Comparison of ENCODE assay signal across 23 mouse cellular contexts in genomic region chr11:55397036-55397435, GRCm38 (mm10). TPM values are rescaled to one million over a fixed set of nuclear protein-coding genes. Genes with fewer than 3 reads are reported as not detected.
DNase-seq lines count a peak whose midpoint lies in the region; ATAC-seq and TF ChIP-seq lines count a peak whose summit lies in the region.
"Had no signal": no experiment of that assay in that cellular context is flagged by ENCODE, and none has a peak within 500 bp of the region (broad histone marks: within the 10 kb centered on the region; RNA-seq: fewer than 3 reads in every experiment).

No protein-coding gene starts in this region.

- H3K4me1 ChIP-seq in heart, embryonic 13.5 days, result peaks cover 23% of the 10 kb centered on the region
- no peaks in the 10 kb centered on the region for H3K4me1 ChIP-seq in kidney, adult 2 months (ENCODE audit: control insufficient read depth, insufficient read depth, low read length)
- 0 out of 2 replicates have a peak, but pooled peaks cover 3% of the 10 kb centered on the region for H3K4me1 ChIP-seq in kidney, embryonic 15.5 days
- H3K4me1 ChIP-seq in lung, embryonic 15.5 days, result 0 out of 2 replicates have a peak, but pooled peaks cover 8% of the 10 kb centered on the region
- H3K4me1 ChIP-seq in lung, adult 2 months (ENCODE audit: control insufficient read depth, insufficient read depth, low read length), result no peaks in the 10 kb centered on the region
- H3K4me1 ChIP-seq in stomach, embryonic 15.5 days, result no peaks in the 10 kb centered on the region
- H3K4me1 ChIP-seq: forebrain, embryonic 15.5 days; midbrain, embryonic 15.5 days; neural tube, embryonic 12.5 days had no signal

- H3K36me3 ChIP-seq in heart, embryonic 13.5 days, result peaks cover 77% of the 10 kb centered on the region
- H3K36me3 ChIP-seq in kidney, adult 2 months (ENCODE audit: control insufficient read depth, insufficient read depth, low read length), result no peaks in the 10 kb centered on the region; the same call in 1 of the 2 replicates
- peaks cover 73% of the 10 kb centered on the region for H3K36me3 ChIP-seq in kidney, embryonic 15.5 days
- peaks cover 70% of the 10 kb centered on the region for H3K36me3 ChIP-seq in lung, embryonic 15.5 days
- peaks cover 41% of the 10 kb centered on the region for H3K36me3 ChIP-seq in stomach, embryonic 15.5 days
- H3K36me3 ChIP-seq: forebrain, embryonic 15.5 days; midbrain, embryonic 15.5 days had no signal

- no peaks in the 10 kb centered on the region for H3K27me3 ChIP-seq in heart, embryonic 13.5 days (replicated peaks)
- no peaks in the 10 kb centered on the region for H3K27me3 ChIP-seq in kidney, adult 2 months (replicated peaks; ENCODE audit: control insufficient read depth, insufficient read depth, low read length)
- no peaks in the 10 kb centered on the region for H3K27me3 ChIP-seq in kidney, embryonic 15.5 days
- H3K27me3 ChIP-seq in lung, embryonic 15.5 days, result no peaks in the 10 kb centered on the region
- no peaks in the 10 kb centered on the region for H3K27me3 ChIP-seq in stomach, embryonic 15.5 days (replicated peaks)
- H3K27me3 ChIP-seq: embryonic facial prominence, embryonic 15.5 days; forebrain, embryonic 15.5 days; midbrain, embryonic 15.5 days; neural tube, embryonic 12.5 days had no signal

- no peak for DNase-seq in heart, postnatal 25 days (ENCODE audit: low spot score)
- DNase-seq in kidney, adult 2 months, result no peak
- no peak for DNase-seq in lung, adult 2 months
- no peak for DNase-seq in spleen, postnatal 36 days (ENCODE audit: low spot score in 2 of 2)
- DNase-seq: kidney, adult 11 months; layer of hippocampus, adult 9-11 months; liver; liver, postnatal 0 days; right cerebral cortex, postnatal 25 days; thymus, adult 18-20 months; thymus, postnatal 36 days had no signal

- H3K9me3 ChIP-seq in heart, embryonic 13.5 days, result no peaks in the 10 kb centered on the region
- no peaks in the 10 kb centered on the region for H3K9me3 ChIP-seq in kidney, embryonic 15.5 days (replicated peaks)
- no peaks in the 10 kb centered on the region for H3K9me3 ChIP-seq in lung, embryonic 15.5 days
- H3K9me3 ChIP-seq in stomach, embryonic 15.5 days, result no peaks in the 10 kb centered on the region
- H3K9me3 ChIP-seq: embryonic facial prominence, embryonic 15.5 days; forebrain, embryonic 15.5 days; midbrain, embryonic 15.5 days; neural tube, embryonic 12.5 days had no signal

- no peak for TF ChIP-seq CTCF in kidney, adult 2 months (conservative IDR thresholded peaks at IDR 0.05; ENCODE audit: insufficient read depth, insufficient read length, low read depth, low read length)
- TF ChIP-seq CTCF in lung, adult 2 months (IDR thresholded peaks at IDR 0.05; ENCODE audit: insufficient read depth, low read length), result no peak

- H3K4me2 ChIP-seq in heart, embryonic 13.5 days, result no peak overlapping the region
- no peak overlapping the region for H3K4me2 ChIP-seq in kidney, embryonic 15.5 days
- H3K4me2 ChIP-seq in lung, embryonic 15.5 days, result no peak overlapping the region
- no peak overlapping the region for H3K4me2 ChIP-seq in stomach, embryonic 15.5 days
- H3K4me2 ChIP-seq: embryonic facial prominence, embryonic 15.5 days; forebrain, embryonic 15.5 days; midbrain, embryonic 15.5 days; neural tube, embryonic 12.5 days had no signal

- intact Hi-C loops in heart, postnatal 25 days (cut with DNase I), result loop anchor here (2.0 kb wide), 1 partner anchor 22 kb away; no protein-coding TSS in a partner anchor

- peak overlapping the region; percentile 42 for H3K27ac ChIP-seq in heart, embryonic 13.5 days (replicated peaks)
- peak overlapping the region; percentile 32; the same call in 1 of the 2 replicates for H3K27ac ChIP-seq in kidney, adult 2 months (ENCODE audit: insufficient read depth, low read depth, low read length)
- no peak overlapping the region for H3K27ac ChIP-seq in kidney, embryonic 15.5 days
- peak overlapping the region; percentile 32 for H3K27ac ChIP-seq in lung, embryonic 15.5 days
- H3K27ac ChIP-seq in stomach, embryonic 15.5 days, result 0 out of 2 replicates have a peak overlapping the region, but pooled peaks have one; percentile 11
- H3K27ac ChIP-seq: embryonic facial prominence, embryonic 15.5 days; forebrain, embryonic 15.5 days; hindbrain, postnatal 0 days; left cerebral cortex, adult 2 months; macrophage; midbrain, embryonic 15.5 days; neural tube, embryonic 12.5 days had no signal

- no peak for ATAC-seq in heart, embryonic 13.5 days (ENCODE audit: extremely low read depth, insufficient number of reproducible peaks, low FRiP score, low TSS enrichment)
- ATAC-seq in kidney, embryonic 15.5 days (replicated peaks; ENCODE audit: low FRiP score), result no peak
- ATAC-seq in lung, embryonic 15.5 days (ENCODE audit: borderline replicate concordance, extremely low read depth, low FRiP score, low TSS enrichment), result no peak
- ATAC-seq in stomach, embryonic 15.5 days (ENCODE audit: insufficient read depth, low FRiP score, low read depth), result no peak
- ATAC-seq: forebrain, embryonic 15.5 days; liver, postnatal 0 days; midbrain, embryonic 15.5 days had no signal

- WGBS in heart, embryonic 13.5 days, result 43% methylated on average over 2 of the region's 2 CpGs
- WGBS in kidney, adult 2 months, result 53% methylated on average over 2 of the region's 2 CpGs
- WGBS in kidney, embryonic 15.5 days, result 74% methylated on average over 2 of the region's 2 CpGs
- 74% methylated on average over 2 of the region's 2 CpGs for WGBS in lung, embryonic 15.5 days
- WGBS in lung, adult 2 months, result 65% methylated on average over 2 of the region's 2 CpGs
- 77% methylated on average over 2 of the region's 2 CpGs for WGBS in stomach, embryonic 15.5 days

- H3K4me3 ChIP-seq in heart, embryonic 13.5 days, result no peak overlapping the region
- no peak overlapping the region for H3K4me3 ChIP-seq in kidney, adult 2 months (ENCODE audit: insufficient read depth, low read depth, low read length)
- H3K4me3 ChIP-seq in kidney, embryonic 15.5 days (replicated peaks), result no peak overlapping the region
- H3K4me3 ChIP-seq in lung, embryonic 15.5 days, result no peak overlapping the region
- no peak overlapping the region for H3K4me3 ChIP-seq in lung, adult 2 months (replicated peaks; ENCODE audit: extremely low read depth, low read depth, low read length)
- no peak overlapping the region for H3K4me3 ChIP-seq in stomach, embryonic 15.5 days (replicated peaks)
- H3K4me3 ChIP-seq: embryonic facial prominence, embryonic 15.5 days; forebrain, embryonic 15.5 days; left cerebral cortex, adult 2 months; midbrain, embryonic 15.5 days; neural tube, embryonic 12.5 days had no signal

- no peak for TF ChIP-seq POLR2A in kidney, adult 2 months (IDR thresholded peaks at IDR 0.05; ENCODE audit: low read depth, low read length)
- no peak for TF ChIP-seq POLR2A in lung, adult 2 months (IDR thresholded peaks at IDR 0.05; ENCODE audit: borderline replicate concordance, extremely low read depth, low read depth, low read length)

- H3K9ac ChIP-seq in heart, embryonic 13.5 days, result 0 out of 2 replicates have a peak overlapping the region, but pooled peaks have one; percentile 40
- no peak overlapping the region for H3K9ac ChIP-seq in kidney, embryonic 15.5 days
- no peak overlapping the region for H3K9ac ChIP-seq in lung, embryonic 15.5 days
- no peak overlapping the region for H3K9ac ChIP-seq in stomach, embryonic 15.5 days
- H3K9ac ChIP-seq: embryonic facial prominence, embryonic 15.5 days; forebrain, embryonic 15.5 days; liver, postnatal 0 days; midbrain, embryonic 15.5 days; neural tube, embryonic 12.5 days had no signal

RNA-seq across cellular contexts. Expression of gene Sparc, which starts 25.9 kb away (rescaled TPM):
- 1,654 and 1,741 TPM in 2 replicates for polyA plus RNA-seq in heart, embryonic 13.5 days (2015; fragmentation: Nextera tagmentation; extraction: Ambion mirVana)
- 100 to 1,000 TPM; 785 to 951 TPM for total RNA-seq in heart, postnatal 25 days (2021)
- polyA plus RNA-seq in kidney, adult 2 months (2012; rRNA removed), result 585 and 720 TPM in 2 replicates
- polyA plus RNA-seq in kidney, embryonic 15.5 days (2015; fragmentation: Nextera tagmentation; extraction: Ambion mirVana), result 1,364 and 1,510 TPM in 2 replicates
- 1,944 and 2,059 TPM in 2 replicates for polyA plus RNA-seq in lung, embryonic 15.5 days (2015; fragmentation: Nextera tagmentation; extraction: Ambion mirVana)
- 2,531 and 3,134 TPM in 2 replicates for polyA plus RNA-seq in lung, adult 2 months (2012; rRNA removed)
- 1,683 and 1,927 TPM in 2 replicates for polyA plus RNA-seq in stomach, embryonic 15.5 days (2015; fragmentation: Nextera tagmentation; extraction: Ambion mirVana)
- total RNA-seq: common myeloid progenitor, adult 5-6 weeks had no signal
